Mouse (Mus musculus): ENCODE measurements at regions not wholly inside any gene's neighbourhood (a gene's known extent, or its start where the extent isn't known, plus 50 kb on each side); places are given as distances from the start of the nearest gene placed in this dataset.

GRCm38 (mm10) chr2:92790374-92790773 is 124.5 kb upstream of the Syt13 start:
- TF ChIP-seq MEF2A (IDR thresholded peaks at IDR 0.05; ENCODE audit: extremely low read depth, insufficient replicate concordance, low read depth, low read length, poor library complexity, severe bottlenecking) = no peak
- no peak for TF ChIP-seq CHD1 (IDR thresholded peaks at IDR 0.05; ENCODE audit: low read depth, low read length)
- TF ChIP-seq MAFK (IDR thresholded peaks at IDR 0.05; ENCODE audit: borderline replicate concordance, low read depth, low read length) = no peak
- no peak for TF ChIP-seq MAX (IDR thresholded peaks at IDR 0.05; ENCODE audit: low read length)
- no peak for TF ChIP-seq ETS1 (IDR thresholded peaks at IDR 0.05; ENCODE audit: low read depth, low read length)
- TF ChIP-seq ZC3H11A (IDR thresholded peaks at IDR 0.05; ENCODE audit: low read depth, low read length) = no peak
- TF ChIP-seq SMC3 (IDR thresholded peaks at IDR 0.05; ENCODE audit: low read depth, low read length) = no peak
- TF ChIP-seq RAD21 (IDR thresholded peaks at IDR 0.05; ENCODE audit: low read depth, low read length) = no peak
- no peak for TF ChIP-seq MAZ (IDR thresholded peaks at IDR 0.05; ENCODE audit: low read depth, low read length)
- no peak for TF ChIP-seq SIN3A (IDR thresholded peaks at IDR 0.05; ENCODE audit: low read length)
- no peak for TF ChIP-seq USF1 (IDR thresholded peaks at IDR 0.05; ENCODE audit: low read depth, low read length)
- TF ChIP-seq POLR2A (IDR thresholded peaks at IDR 0.05; ENCODE audit: control insufficient read depth in 1 of 2, insufficient read depth in 1 of 2, low read depth in 1 of 2, low read length in 2 of 2, poor library complexity in 1 of 2) = no peak
- TF ChIP-seq TBP (IDR thresholded peaks at IDR 0.05; ENCODE audit: low read depth, low read length) = no peak
- TF ChIP-seq CTCF (IDR thresholded peaks at IDR 0.05 in 2 of 3, conservative IDR thresholded peaks at IDR 0.05 in 1 of 3; ENCODE audit: control insufficient read depth in 1 of 3, insufficient read depth in 1 of 3, low read depth in 2 of 3, low read length in 3 of 3, poor library complexity in 1 of 3, severe bottlenecking in 1 of 3) = no peak
- TF ChIP-seq MXI1 (IDR thresholded peaks at IDR 0.05; ENCODE audit: low read depth, low read length) = no peak
- no peak for TF ChIP-seq TCF12 (IDR thresholded peaks at IDR 0.05; ENCODE audit: low read depth, low read length)
- no peak for DNase-seq (ENCODE audit: low read depth, low spot score)

DNA sequence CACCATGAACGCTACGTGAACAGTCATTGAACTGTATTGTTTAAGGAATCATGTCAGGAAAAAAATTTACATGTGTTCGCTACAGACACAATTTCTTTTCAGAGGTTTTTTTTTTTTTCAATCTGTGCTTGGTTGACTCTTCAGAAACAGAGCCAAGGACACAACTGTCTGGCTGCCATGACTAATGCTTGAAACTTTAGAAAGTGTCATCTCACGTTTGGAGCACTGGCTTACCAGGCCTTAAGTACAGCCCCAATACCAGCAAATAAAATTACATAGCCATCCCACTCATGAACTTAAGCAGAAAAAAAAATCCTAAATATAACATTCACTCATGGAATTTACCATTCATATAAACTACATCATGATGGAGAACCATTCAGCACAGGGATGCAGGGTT is 115.1 kb upstream of the Syt13 start:
- no peak for DNase-seq (ENCODE audit: low read depth, low spot score)
- peaks cover 2 to 9% of the 10 kb centered on the region in 2 experiments for H3K27me3 ChIP-seq (ENCODE audit: control insufficient read depth in 1 of 2, insufficient read depth in 2 of 2, low read length in 2 of 2)
- no peaks in the 10 kb centered on the region for H3K79me2 ChIP-seq (ENCODE audit: control insufficient read depth, insufficient read depth, low read length, poor library complexity)
- H3K4me1 ChIP-seq (ENCODE audit: control insufficient read depth in 1 of 2, insufficient read depth in 2 of 2, low read length in 2 of 2) = no peaks in the 10 kb centered on the region
- H3K9ac ChIP-seq (ENCODE audit: control insufficient read depth, low read depth, low read length, poor library complexity, severe bottlenecking) = no peak overlapping the region
- H3K9me3 ChIP-seq (replicated peaks; ENCODE audit: insufficient read depth, low read length) = no peaks in the 10 kb centered on the region
- H3K27ac ChIP-seq (ENCODE audit: control insufficient read depth, low read depth, low read length) = no peak overlapping the region
- no peak for TF ChIP-seq MYC (IDR thresholded peaks at IDR 0.05; ENCODE audit: low read depth, low read length)
- no peak for TF ChIP-seq MEF2A (IDR thresholded peaks at IDR 0.05; ENCODE audit: extremely low read depth, insufficient replicate concordance, low read depth, low read length, poor library complexity, severe bottlenecking)
- no peak for TF ChIP-seq ZNF384 (IDR thresholded peaks at IDR 0.05; ENCODE audit: low read depth, low read length)
- no peak for TF ChIP-seq USF1 (IDR thresholded peaks at IDR 0.05; ENCODE audit: low read depth, low read length)
- no peak for TF ChIP-seq RAD21 (IDR thresholded peaks at IDR 0.05; ENCODE audit: low read depth, low read length)
- TF ChIP-seq NELFE (IDR thresholded peaks at IDR 0.05; ENCODE audit: low read depth, low read length) = no peak
- no peak for TF ChIP-seq ZC3H11A (IDR thresholded peaks at IDR 0.05; ENCODE audit: low read depth, low read length)
- TF ChIP-seq GABPA (IDR thresholded peaks at IDR 0.05; ENCODE audit: low read depth, low read length) = no peak
- TF ChIP-seq POLR2A (IDR thresholded peaks at IDR 0.05; ENCODE audit: control insufficient read depth in 1 of 2, insufficient read depth in 1 of 2, low read depth in 1 of 2, low read length in 2 of 2, poor library complexity in 1 of 2) = no peak
- TF ChIP-seq MXI1 (IDR thresholded peaks at IDR 0.05; ENCODE audit: low read depth, low read length) = no peak
- no peak for TF ChIP-seq ETS1 (IDR thresholded peaks at IDR 0.05; ENCODE audit: low read depth, low read length)
- no peak for TF ChIP-seq NRF1 (IDR thresholded peaks at IDR 0.05; ENCODE audit: insufficient read depth, low read depth, low read length, poor library complexity, severe bottlenecking)
- TF ChIP-seq KAT2A (conservative IDR thresholded peaks at IDR 0.05; ENCODE audit: low read depth, low read length) = no peak
- TF ChIP-seq TCF12 (IDR thresholded peaks at IDR 0.05; ENCODE audit: low read depth, low read length) = no peak
- TF ChIP-seq TBP (IDR thresholded peaks at IDR 0.05; ENCODE audit: low read depth, low read length) = no peak
- no peaks in the 10 kb centered on the region for H3K36me3 ChIP-seq (ENCODE audit: control insufficient read depth in 1 of 2, insufficient read depth in 2 of 2, low read length in 2 of 2)
- no peak overlapping the region for H3K4me3 ChIP-seq (ENCODE audit: control insufficient read depth in 1 of 2, insufficient read depth in 1 of 2, low read depth in 2 of 2, low read length in 2 of 2)

More at GRCm38 (mm10) chr2:92790374-92790773, 124.5 kb upstream of the Syt13 start:
- no peak overlapping the region for H3K27ac ChIP-seq (ENCODE audit: control insufficient read depth, low read depth, low read length)
- H3K9me3 ChIP-seq (replicated peaks; ENCODE audit: insufficient read depth, low read length) = no peaks in the 10 kb centered on the region
- H3K9ac ChIP-seq (ENCODE audit: control insufficient read depth, low read depth, low read length, poor library complexity, severe bottlenecking) = no peak overlapping the region
- H3K27me3 ChIP-seq (ENCODE audit: control insufficient read depth in 1 of 2, insufficient read depth in 2 of 2, low read length in 2 of 2) = peaks cover 7 to 25% of the 10 kb centered on the region in 2 experiments
- no peaks in the 10 kb centered on the region for H3K36me3 ChIP-seq (ENCODE audit: control insufficient read depth in 1 of 2, insufficient read depth in 2 of 2, low read length in 2 of 2)
- H3K79me2 ChIP-seq (ENCODE audit: control insufficient read depth, insufficient read depth, low read length, poor library complexity) = no peaks in the 10 kb centered on the region
- H3K4me3 ChIP-seq (ENCODE audit: control insufficient read depth in 1 of 2, insufficient read depth in 1 of 2, low read depth in 2 of 2, low read length in 2 of 2) = no peak overlapping the region
- no peaks in the 10 kb centered on the region for H3K4me1 ChIP-seq (ENCODE audit: control insufficient read depth in 1 of 2, insufficient read depth in 2 of 2, low read length in 2 of 2)
